9 mouse cellular contexts compared by ENCODE assay signal in the genomic region with DNA sequence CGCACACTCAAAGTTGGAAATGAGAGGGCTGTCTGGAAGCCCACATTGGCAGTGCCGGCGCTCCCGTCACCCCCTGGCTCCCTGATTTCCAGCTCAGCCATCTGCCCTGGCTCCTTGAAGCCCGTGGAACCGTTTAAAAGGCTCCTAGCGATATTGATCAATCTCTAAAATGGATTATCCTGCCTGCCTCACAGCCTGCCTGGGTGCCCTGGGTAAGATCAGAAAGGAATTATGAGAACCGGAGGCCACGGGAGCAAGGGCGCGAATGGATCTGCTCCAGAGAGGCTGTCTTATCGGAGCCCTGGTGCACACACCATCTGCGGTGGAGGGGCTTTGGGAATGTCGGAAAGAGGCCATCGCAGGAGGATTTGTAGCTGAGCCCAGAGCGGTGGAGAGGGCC.
A peak's percentile ranks its signal among the peaks of the same experiment; 100 is the strongest.
DNase-seq lines count a peak whose midpoint lies in the region; ATAC-seq and TF ChIP-seq lines count a peak whose summit lies in the region.
"Had no signal": no experiment of that assay in that cellular context is flagged by ENCODE, and none has a peak within 500 bp of the region (broad histone marks: within the 10 kb centered on the region; RNA-seq: fewer than 3 reads in every experiment).

No protein-coding gene starts in this region.

- no peak overlapping the region for H3K4me3 ChIP-seq in layer of hippocampus, adult 2 months
- no peak overlapping the region for H3K4me3 ChIP-seq in embryonic facial prominence, embryonic 12.5 days
- H3K4me3 ChIP-seq in hindbrain, embryonic 12.5 days = no peak overlapping the region
- H3K4me3 ChIP-seq in neural tube, embryonic 12.5 days = no peak overlapping the region

- no peaks in the 10 kb centered on the region for H3K36me3 ChIP-seq in embryonic facial prominence, embryonic 12.5 days
- no peaks in the 10 kb centered on the region for H3K36me3 ChIP-seq in hindbrain, embryonic 12.5 days
- no peaks in the 10 kb centered on the region for H3K36me3 ChIP-seq in neural tube, embryonic 12.5 days

- 28% methylated on average over 16 of the region's 16 CpGs for WGBS in embryonic facial prominence, embryonic 12.5 days
- 36% methylated on average over 16 of the region's 16 CpGs for WGBS in hindbrain, embryonic 12.5 days
- 42% methylated on average over 16 of the region's 16 CpGs for WGBS in neural tube, embryonic 12.5 days

- ATAC-seq in embryonic facial prominence, embryonic 12.5 days (ENCODE audit: insufficient number of reproducible peaks, insufficient read depth, low FRiP score, low TSS enrichment) = no peak
- no peak for ATAC-seq in hindbrain, embryonic 12.5 days (ENCODE audit: low FRiP score)
- no peak for ATAC-seq in neural tube, embryonic 12.5 days (ENCODE audit: low FRiP score, low read depth)

- peaks cover 48% of the 10 kb centered on the region for H3K4me1 ChIP-seq in embryonic facial prominence, embryonic 12.5 days
- H3K4me1 ChIP-seq in hindbrain, embryonic 12.5 days = peaks cover 72% of the 10 kb centered on the region
- H3K4me1 ChIP-seq in neural tube, embryonic 12.5 days = peaks cover 73% of the 10 kb centered on the region

- peak overlapping the region; percentile 82 for H3K27ac ChIP-seq in layer of hippocampus, adult 2 months
- 0 out of 2 replicates have a peak overlapping the region, but pooled peaks have one; percentile 23 for H3K27ac ChIP-seq in embryonic facial prominence, embryonic 12.5 days
- H3K27ac ChIP-seq in hindbrain, embryonic 12.5 days = peak overlapping the region; percentile 66
- H3K27ac ChIP-seq in neural tube, embryonic 12.5 days = peak overlapping the region; percentile 37; the same call in 1 of the 2 replicates

- H3K9me3 ChIP-seq in embryonic facial prominence, embryonic 12.5 days = no peaks in the 10 kb centered on the region
- no peaks in the 10 kb centered on the region for H3K9me3 ChIP-seq in hindbrain, embryonic 12.5 days (replicated peaks)
- no peaks in the 10 kb centered on the region for H3K9me3 ChIP-seq in neural tube, embryonic 12.5 days

- no peak for DNase-seq in layer of hippocampus, adult 2 months (ENCODE audit: low spot score in 2 of 2)
- no peak for DNase-seq in layer of hippocampus, adult 9-10 months (ENCODE audit: low spot score)
- no peak for DNase-seq in kidney, adult 8-10 months
- DNase-seq in kidney, postnatal 14 days = no peak
- DNase-seq: cerebellum, adult 11-12 months; layer of hippocampus, adult 9-11 months had no signal

- no peak for TF ChIP-seq CTCF in layer of hippocampus, adult 2 months (conservative IDR thresholded peaks at IDR 0.05)

- no peak overlapping the region for H3K4me2 ChIP-seq in embryonic facial prominence, embryonic 12.5 days (replicated peaks)
- peak overlapping the region; percentile 11; the same call in 1 of the 2 replicates for H3K4me2 ChIP-seq in hindbrain, embryonic 12.5 days (replicated peaks)
- H3K4me2 ChIP-seq in neural tube, embryonic 12.5 days (replicated peaks) = 0 out of 2 replicates have a peak overlapping the region, but pooled peaks have one; percentile 13

- 0 out of 2 replicates have a peak, but pooled peaks cover 3% of the 10 kb centered on the region for H3K27me3 ChIP-seq in embryonic facial prominence, embryonic 12.5 days
- H3K27me3 ChIP-seq in hindbrain, embryonic 12.5 days = peaks cover 2% of the 10 kb centered on the region; the same call in 1 of the 2 replicates
- H3K27me3 ChIP-seq in neural tube, embryonic 12.5 days (replicated peaks) = no peaks in the 10 kb centered on the region

- H3K9ac ChIP-seq in embryonic facial prominence, embryonic 12.5 days = no peak overlapping the region
- H3K9ac ChIP-seq in hindbrain, embryonic 12.5 days = peak overlapping the region; percentile 27; the same call in 1 of the 2 replicates
- no peak overlapping the region for H3K9ac ChIP-seq in neural tube, embryonic 12.5 days

Comparison
In these comparisons a context has a peak if more than half of its experiments do, and no peak if none do; other contexts are left out.
1. H3K27ac ChIP-seq: peak in every context shown above with its lines; median percentile 82 in layer of hippocampus, adult 2 months; 66 in hindbrain, embryonic 12.5 days; 37 in neural tube, embryonic 12.5 days; 23 in embryonic facial prominence, embryonic 12.5 days.